28 mouse cellular contexts compared by ENCODE assay signal in genomic region chr2:143467936-143468335, GRCm38 (mm10).
"Had no signal": no experiment of that assay in that cellular context is flagged by ENCODE, and none has a peak within 500 bp of the region (broad histone marks: within the 10 kb centered on the region; RNA-seq: fewer than 3 reads in every experiment).

No protein-coding gene starts in this region.

- H3K27me3 ChIP-seq: embryonic facial prominence, embryonic 12.5 days; embryonic facial prominence, embryonic 13.5 days; embryonic facial prominence, embryonic 15.5 days; forebrain, embryonic 12.5 days; forebrain, embryonic 13.5 days; forebrain, embryonic 15.5 days had no signal

- H3K4me2 ChIP-seq: embryonic facial prominence, embryonic 12.5 days; embryonic facial prominence, embryonic 13.5 days; embryonic facial prominence, embryonic 15.5 days; forebrain, embryonic 12.5 days; forebrain, embryonic 13.5 days; forebrain, embryonic 15.5 days had no signal

- H3K4me3 ChIP-seq: embryonic facial prominence, embryonic 10.5 days; embryonic facial prominence, embryonic 12.5 days; embryonic facial prominence, embryonic 13.5 days; embryonic facial prominence, embryonic 15.5 days; erythroblast, embryonic 14.5 days; forebrain, embryonic 10.5 days; forebrain, embryonic 12.5 days; forebrain, embryonic 13.5 days; forebrain, embryonic 15.5 days; gastrocnemius, adult 2 months had no signal

- H3K36me3 ChIP-seq: embryonic facial prominence, embryonic 10.5 days; embryonic facial prominence, embryonic 12.5 days; embryonic facial prominence, embryonic 13.5 days; embryonic facial prominence, embryonic 15.5 days; forebrain, embryonic 10.5 days; forebrain, embryonic 12.5 days; forebrain, embryonic 15.5 days had no signal

- H3K27ac ChIP-seq: embryonic facial prominence, embryonic 10.5 days; embryonic facial prominence, embryonic 12.5 days; embryonic facial prominence, embryonic 13.5 days; embryonic facial prominence, embryonic 15.5 days; forebrain, embryonic 10.5 days; forebrain, embryonic 12.5 days; forebrain, embryonic 13.5 days; forebrain, embryonic 15.5 days; gastrocnemius, adult 2 months had no signal

- DNase-seq: cerebellum, adult 18-20 months; cerebellum, adult 2 months; cerebellum, adult 8-10 months; cerebellum, adult 9-10 months; cerebellum, adult 9-11 months; cerebellum, postnatal 10 days; cerebellum, postnatal 14 days; cerebellum, postnatal 25 days; cerebellum, postnatal 36 days; embryo, embryonic 11 days; forebrain, postnatal 0 days; gastrocnemius, adult 2 months; gastrocnemius, postnatal 10 days; gastrocnemius, postnatal 14 days; gastrocnemius, postnatal 25 days; gastrocnemius, postnatal 36 days; heart, adult 18-20 months had no signal

- H3K4me1 ChIP-seq: embryonic facial prominence, embryonic 10.5 days; embryonic facial prominence, embryonic 12.5 days; embryonic facial prominence, embryonic 13.5 days; embryonic facial prominence, embryonic 15.5 days; forebrain, embryonic 10.5 days; forebrain, embryonic 12.5 days; forebrain, embryonic 13.5 days; forebrain, embryonic 15.5 days had no signal

- ATAC-seq: forebrain, embryonic 13.5 days; forebrain, embryonic 14.5 days; forebrain, embryonic 15.5 days; forebrain, embryonic 16.5 days; forebrain, postnatal 0 days had no signal

- H3K9me3 ChIP-seq: embryonic facial prominence, embryonic 10.5 days; embryonic facial prominence, embryonic 12.5 days; embryonic facial prominence, embryonic 13.5 days; embryonic facial prominence, embryonic 15.5 days; forebrain, embryonic 10.5 days; forebrain, embryonic 12.5 days; forebrain, embryonic 13.5 days; forebrain, embryonic 15.5 days had no signal

- H3K9ac ChIP-seq: embryonic facial prominence, embryonic 12.5 days; embryonic facial prominence, embryonic 13.5 days; embryonic facial prominence, embryonic 15.5 days; forebrain, embryonic 12.5 days; forebrain, embryonic 13.5 days; forebrain, embryonic 15.5 days; forebrain, postnatal 0 days had no signal
